Mouse (Mus musculus) limb, embryonic 14.5 days (tissue): ENCODE data around the gene Pik3r1. TPM values are rescaled to one million over a fixed set of nuclear protein-coding genes. Genes with fewer than 3 reads are reported as not detected.

Source experiments
- ATAC-seq: fragments of 200-750 bp; cut with Nextera tagmentation; 2 replicates; pipeline ENCODE4 v1.8.0; 2017; ENCODE audit warnings: low read depth, moderate number of reproducible peaks, moderate TSS enrichment; ENCODE audit not compliant: low FRiP score
- DNase-seq: peaks from one replicate; pipeline ENCODE4 v3.0.0-alpha.2; 2015; ENCODE audit warnings: low spot score
- H3K27ac ChIP-seq: fragments of 300-500 bp; sonication (generic); replicated peaks from 2 replicates; pipeline ENCODE4 v1.5.1; 2014; ENCODE audit warnings: low read depth, mild to moderate bottlenecking, low read length, moderate library complexity, mixed read lengths
- H3K27me3 ChIP-seq: fragments of 300-500 bp; sonication (generic); 2 replicates; pipeline ENCODE4 v1.6.1; 2014; ENCODE audit warnings: low read length, mixed read lengths; ENCODE audit not compliant: control insufficient read depth, insufficient read depth
- H3K36me3 ChIP-seq: fragments of 300-500 bp; sonication (generic); 2 replicates; pipeline ENCODE4 v1.6.1; 2014; ENCODE audit warnings: mild to moderate bottlenecking, low read length, moderate library complexity, mixed read lengths; ENCODE audit not compliant: control insufficient read depth, insufficient read depth
- H3K4me1 ChIP-seq: fragments of 300-500 bp; sonication (generic); 2 replicates; pipeline ENCODE4 v1.6.1; 2014; ENCODE audit warnings: antibody characterized with exemption, low read length, mixed read lengths; ENCODE audit not compliant: control insufficient read depth, insufficient read depth
- H3K4me2 ChIP-seq: fragments of 300-500 bp; sonication (generic); replicated peaks from 2 replicates; pipeline ENCODE4 v1.6.1; 2014; ENCODE audit warnings: low read depth, mild to moderate bottlenecking, low read length, moderate library complexity; ENCODE audit not compliant: severe bottlenecking
- H3K4me3 ChIP-seq: fragments of 300-500 bp; sonication (generic); replicated peaks from 2 replicates; pipeline ENCODE4 v1.5.1; 2014; ENCODE audit warnings: low read length
- H3K9ac ChIP-seq: fragments of 300-500 bp; sonication (generic); 2 replicates; pipeline ENCODE4 v1.6.1; 2014; ENCODE audit warnings: mild to moderate bottlenecking, low read depth, low read length, moderate library complexity; ENCODE audit not compliant: severe bottlenecking
- H3K9me3 ChIP-seq: fragments of 300-500 bp; sonication (generic); 2 replicates; pipeline ENCODE4 v1.6.1; 2016; ENCODE audit warnings: low read length; ENCODE audit not compliant: control insufficient read depth
- POLR2A ChIP-seq: fragments of 200-500 bp; IDR thresholded peaks from 2 replicates; pipeline ENCODE4 v1.8.0; 2012; ENCODE audit warnings: inconsistent platforms, mild to moderate bottlenecking, moderate library complexity, borderline replicate concordance; ENCODE audit not compliant: insufficient read depth, insufficient read length; ENCODE audit errors: extremely low read depth
- WGBS: fragments of 180-500 bp; shearing (Covaris S2); extraction: QIAGEN DNeasy Blood & Tissue Kit; methylation state at CpG from one replicate; pipeline ENCODE4 v1.1.7; 2014; 5-methylcytosine and 5-hydroxymethylcytosine counted together
- polyA plus RNA-seq, 2 experiments: library from polyadenylated mRNA; depleted of rRNA in 1 of 2; stranded (reverse) in 1 of 2; unstranded in 1 of 2; fragments of >200 nt; fragmentation: Nextera tagmentation in 1 of 2; extraction: Ambion mirVana in 1 of 2; gene quantifications; 2 replicates each; pipeline versions ENCODE4 v1.2.1 to v1.2.3; 2012 to 2014

Pik3r1 gene
- polyA plus RNA-seq, 2 experiments = 29.2 to 62.2 TPM

- Histone ChIP-seq H3K4me1 (no peaks in the 10 kb centered on the region), H3K9me3 (no peaks in the 10 kb centered on the region), H3K27me3 (no peaks in the 10 kb centered on the region), H3K4me3 (no peak overlapping the region), H3K4me2 (no peak overlapping the region), H3K36me3 (peaks cover 47% of the 10 kb centered on the region), H3K9ac (no peak overlapping the region), H3K27ac (no peak overlapping the region)
- DNase-seq = no peak
- TF ChIP-seq POLR2A = no peak
- no peak for ATAC-seq
- 67% methylated on average over 4 of the region's 4 CpGs for WGBS
Measured at GRCm38 (mm10) chr13:101682378-101682777, 85.6 kb downstream of the Pik3r1 start.

DNA sequence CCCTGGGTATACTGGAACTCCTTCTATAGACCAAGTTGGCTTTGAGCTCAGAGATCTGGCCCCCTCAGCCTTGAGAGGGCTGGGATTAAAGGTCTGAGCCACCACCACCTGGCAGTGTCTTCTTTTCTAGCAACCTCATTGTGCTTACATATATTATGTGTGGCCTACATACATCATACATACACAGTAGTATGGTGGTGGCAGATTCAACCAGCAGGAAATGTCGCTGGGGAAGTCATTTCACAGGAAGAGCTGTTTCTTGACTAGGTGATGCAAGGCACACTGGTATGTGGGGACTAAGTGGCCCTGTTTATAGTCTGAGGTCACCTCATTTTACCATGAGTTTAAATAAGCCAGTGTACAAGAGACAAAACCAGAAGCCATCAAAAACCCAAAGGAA lies 87.9 kb downstream of the Pik3r1 start:
- no peak for TF ChIP-seq POLR2A
- 83% methylated on average over 1 of the region's 1 CpGs for whole genome bisulfite sequencing
- no peak overlapping the region for H3K4me3 ChIP-seq
- no peak overlapping the region for H3K4me2 ChIP-seq
- no peak overlapping the region for H3K27ac ChIP-seq
- no peaks in the 10 kb centered on the region for H3K9me3 ChIP-seq
- H3K4me1 ChIP-seq = no peaks in the 10 kb centered on the region
- H3K27me3 ChIP-seq = no peaks in the 10 kb centered on the region
- peaks cover 24% of the 10 kb centered on the region for H3K36me3 ChIP-seq
- DNase-seq = no peak
- no peak for ATAC-seq
- no peak overlapping the region for H3K9ac ChIP-seq

- WGBS = 72% methylated on average over 1 of the region's 1 CpGs
- H3K36me3 ChIP-seq = peaks cover 13% of the 10 kb centered on the region
Measured at GRCm38 (mm10) chr13:101678984-101679383, 89.0 kb downstream of the Pik3r1 start.

DNA sequence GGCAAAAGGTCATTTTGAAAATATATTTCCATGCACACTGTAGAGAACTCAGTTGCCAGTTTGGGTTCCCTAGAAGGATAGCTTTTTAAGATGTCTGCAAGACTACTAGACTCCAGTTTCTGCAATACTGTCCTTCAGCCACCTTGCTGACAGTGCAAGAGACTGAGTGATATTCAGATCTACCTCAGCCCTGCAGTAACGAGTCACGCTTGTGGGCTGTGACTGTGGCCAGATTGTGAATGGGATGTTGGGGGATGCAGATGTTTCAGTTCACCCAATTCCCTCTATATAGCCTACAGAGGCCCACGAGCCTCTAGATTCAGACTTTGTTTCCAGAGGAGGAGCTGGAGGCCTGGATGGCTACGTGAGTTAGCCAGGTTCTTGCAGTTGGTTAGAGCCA lies 90.0 kb downstream of the Pik3r1 start:
- Histone ChIP-seq H3K4me2 (no peak overlapping the region), H3K27me3 (no peaks in the 10 kb centered on the region), H3K4me1 (no peaks in the 10 kb centered on the region), H3K27ac (no peak overlapping the region), H3K4me3 (no peak overlapping the region), H3K9me3 (no peaks in the 10 kb centered on the region), H3K36me3 (peaks cover 7% of the 10 kb centered on the region), H3K9ac (no peak overlapping the region)
- DNase-seq = no peak
- ATAC-seq = no peak
- WGBS = 75% methylated on average over 4 of the region's 4 CpGs
- no peak for TF ChIP-seq POLR2A

More at GRCm38 (mm10) chr13:101678984-101679383, 89.0 kb downstream of the Pik3r1 start:
- no peak for TF ChIP-seq POLR2A
- H3K4me2 ChIP-seq = no peak overlapping the region
- DNase-seq (no peak), ATAC-seq (no peak)
- H3K4me1 ChIP-seq = no peaks in the 10 kb centered on the region
- no peaks in the 10 kb centered on the region for H3K27me3 ChIP-seq
- no peaks in the 10 kb centered on the region for H3K9me3 ChIP-seq
- no peak overlapping the region for H3K27ac ChIP-seq
- H3K4me3 ChIP-seq = no peak overlapping the region
- no peak overlapping the region for H3K9ac ChIP-seq

GRCm38 (mm10) chr13:101673876-101674275 lies 94.1 kb downstream of the Pik3r1 start:
- TF ChIP-seq POLR2A = no peak
- ATAC-seq (no peak), DNase-seq (no peak)
- H3K27ac ChIP-seq = no peak overlapping the region
- H3K4me2 ChIP-seq = no peak overlapping the region
- no peak overlapping the region for H3K4me3 ChIP-seq
- H3K36me3 ChIP-seq = no peaks in the 10 kb centered on the region
- no peaks in the 10 kb centered on the region for H3K27me3 ChIP-seq
- no peak overlapping the region for H3K9ac ChIP-seq
- H3K9me3 ChIP-seq = no peaks in the 10 kb centered on the region
- 86% methylated on average over 3 of the region's 3 CpGs for WGBS
- no peaks in the 10 kb centered on the region for H3K4me1 ChIP-seq

GRCm38 (mm10) chr13:101668859-101669258 lies 99.2 kb downstream of the Pik3r1 start:
- 23% methylated on average over 3 of the region's 3 CpGs for WGBS
- DNase-seq (no peak), ATAC-seq (no peak)
- Histone ChIP-seq H3K4me2 (no peak overlapping the region), H3K9ac (no peak overlapping the region), H3K4me3 (no peak overlapping the region), H3K36me3 (no peaks in the 10 kb centered on the region), H3K27me3 (no peaks in the 10 kb centered on the region), H3K4me1 (no peaks in the 10 kb centered on the region), H3K27ac (no peak overlapping the region), H3K9me3 (0 out of 2 replicates have a peak, but pooled peaks cover 6% of the 10 kb centered on the region)
- no peak for TF ChIP-seq POLR2A
